Mouse (Mus musculus) gastrocnemius, adult 2 months (tissue): ENCODE results near the gene Ubash3b. TPM values are rescaled to one million over a fixed set of nuclear protein-coding genes. Genes with fewer than 3 reads are reported as not detected.

ENCODE experiments used
- DNase-seq: peaks from one replicate; pipeline ENCODE4 v3.0.0; 2022
- H3K27ac ChIP-seq: fragments of 200-600 bp; 2 replicates; pipeline ENCODE4 v1.8.1; 2022; ENCODE audit warnings: mild to moderate bottlenecking
- H3K4me3 ChIP-seq: fragments of 200-600 bp; 2 replicates; pipeline ENCODE4 v1.8.1; 2022; ENCODE audit warnings: mild to moderate bottlenecking, moderate library complexity
- CTCF ChIP-seq: fragments of 200-600 bp; IDR thresholded peaks from 2 replicates; pipeline ENCODE4 v1.8.1; 2022; ENCODE audit warnings: antibody characterized with exemption, mild to moderate bottlenecking, moderate library complexity
- intact Hi-C: fragments of 180-260 bp; cut with DNase I; formaldehyde crosslinking; loops from one replicate; pipeline ENCODE4 v1.15.1; 2025
- total RNA-seq, 2 experiments: library from RNA; stranded (reverse); gene quantifications; 2 replicates each; pipeline ENCODE4 v1.2.3; 2021

The Ubash3b gene
- total RNA-seq, 2 experiments from 2014 or later, result 0.33 to 0.45 TPM

DNA sequence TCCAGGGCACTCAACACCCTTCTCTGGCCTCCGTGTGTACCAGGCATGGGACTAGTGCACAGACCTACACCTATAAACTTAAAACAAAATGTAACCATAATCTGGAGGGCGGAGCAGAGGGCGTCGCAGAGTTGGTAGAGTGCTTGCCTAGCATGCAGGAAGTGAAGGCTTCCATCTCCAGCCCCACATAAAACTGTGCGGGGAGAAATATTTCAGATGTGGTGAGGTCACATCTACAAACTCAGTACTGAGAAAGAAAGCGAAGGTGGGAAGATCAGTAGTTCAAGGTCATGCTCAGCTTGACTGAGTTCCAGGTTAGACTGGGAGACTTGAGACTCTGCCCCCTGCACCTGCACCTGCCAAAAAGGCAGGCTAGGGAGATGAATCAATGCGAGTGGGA is 113.3 kb downstream of the Ubash3b start:
- no peak for DNase-seq
- no peak for TF ChIP-seq CTCF
- no peak overlapping the region for H3K27ac ChIP-seq
- no peak overlapping the region for H3K4me3 ChIP-seq
- intact Hi-C loops, result no loop called here

DNA sequence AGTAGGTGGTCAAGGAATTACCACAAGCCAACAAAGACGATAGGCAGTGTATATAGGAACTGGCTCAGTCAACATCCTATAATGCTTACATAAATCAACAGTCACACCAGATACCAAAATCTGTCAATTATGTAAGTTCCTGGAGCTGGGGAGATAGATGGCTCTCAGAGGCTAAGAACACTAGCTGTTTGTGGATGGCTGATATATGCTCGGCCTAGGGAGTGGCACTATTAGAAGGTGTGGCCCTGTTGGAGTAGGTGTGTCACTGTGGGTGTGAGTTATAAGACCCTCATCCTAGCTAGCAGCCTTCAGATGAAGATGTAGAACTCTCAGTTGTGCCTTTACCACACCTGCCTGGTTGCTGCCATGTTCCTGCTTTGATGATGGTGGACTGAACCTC is 113.8 kb downstream of the Ubash3b start:
- no peak for TF ChIP-seq CTCF
- Histone ChIP-seq H3K27ac (no peak overlapping the region), H3K4me3 (no peak overlapping the region)
- intact Hi-C loops, result no loop called here
- DNase-seq, result no peak

GRCm38 (mm10) chr9:41044626-41045025 is 116.9 kb downstream of the Ubash3b start:
- DNase-seq, result peak; percentile 85

GRCm38 (mm10) chr9:41043641-41044040 is 117.9 kb downstream of the Ubash3b start:
- intact Hi-C loops, result loop anchor here (1.0 kb wide), 1 partner anchor 148 kb away; no protein-coding TSS in a partner anchor
- no peak for DNase-seq
- no peak overlapping the region for H3K4me3 ChIP-seq
- H3K27ac ChIP-seq, result no peak overlapping the region
- TF ChIP-seq CTCF, result no peak

More at GRCm38 (mm10) chr9:41044626-41045025, 116.9 kb downstream of the Ubash3b start:
- no peak overlapping the region for H3K27ac ChIP-seq
- H3K4me3 ChIP-seq, result no peak overlapping the region
- intact Hi-C loops, result loop anchor here (1.0 kb wide), 1 partner anchor 147 kb away; no protein-coding TSS in a partner anchor
- peak; percentile 98 for TF ChIP-seq CTCF

DNA sequence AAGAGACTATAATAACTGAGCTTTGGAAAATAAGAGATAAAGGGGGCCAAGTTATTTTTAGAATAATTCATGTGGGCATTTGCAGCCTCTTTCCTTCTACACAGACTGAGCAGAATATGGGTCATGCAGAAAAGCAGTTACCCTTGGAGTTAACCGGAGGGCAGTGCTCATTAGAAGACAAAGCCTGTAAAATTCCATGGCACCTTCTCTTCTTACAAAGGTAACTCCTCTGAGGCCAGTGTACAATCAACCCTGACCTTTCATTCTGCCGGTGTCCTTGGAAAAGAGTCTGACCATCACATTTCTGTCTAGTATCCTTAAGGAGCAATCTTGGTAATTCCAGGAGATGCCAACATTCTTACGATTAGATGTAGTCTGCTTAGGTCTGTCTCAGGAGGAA is 120.1 kb downstream of the Ubash3b start:
- Histone ChIP-seq H3K27ac (no peak overlapping the region), H3K4me3 (no peak overlapping the region)
- no peak for TF ChIP-seq CTCF
- DNase-seq, result no peak
- intact Hi-C loops, result no loop called here

DNA sequence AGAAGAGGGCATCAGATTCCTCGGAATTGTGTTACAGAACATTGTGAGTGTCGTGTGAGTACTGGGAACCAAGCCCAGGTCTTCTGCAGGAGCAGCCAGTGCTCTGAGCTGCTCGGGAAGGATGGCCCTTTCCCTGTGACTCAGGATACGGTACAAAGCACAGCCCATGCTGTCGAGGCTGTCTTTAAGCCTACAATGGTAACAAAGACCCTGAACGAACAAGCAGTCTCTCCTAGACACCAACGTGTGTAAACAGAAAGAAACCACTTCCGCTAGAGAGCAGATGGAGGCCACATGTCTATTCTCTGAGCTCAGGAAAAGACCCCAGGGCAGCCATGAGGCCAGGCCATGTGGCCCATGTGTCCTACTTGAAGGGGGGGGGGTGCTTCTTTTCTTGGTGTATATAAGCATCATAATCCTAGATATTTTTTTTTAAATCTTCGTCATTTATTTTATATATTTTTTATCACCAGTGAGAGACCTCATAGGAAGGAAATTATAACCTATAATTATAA is 123.3 kb downstream of the Ubash3b start:
- Histone ChIP-seq H3K27ac (no peak overlapping the region), H3K4me3 (no peak overlapping the region)
- intact Hi-C loops, result no loop called here
- TF ChIP-seq CTCF, result no peak
- no peak for DNase-seq

DNA sequence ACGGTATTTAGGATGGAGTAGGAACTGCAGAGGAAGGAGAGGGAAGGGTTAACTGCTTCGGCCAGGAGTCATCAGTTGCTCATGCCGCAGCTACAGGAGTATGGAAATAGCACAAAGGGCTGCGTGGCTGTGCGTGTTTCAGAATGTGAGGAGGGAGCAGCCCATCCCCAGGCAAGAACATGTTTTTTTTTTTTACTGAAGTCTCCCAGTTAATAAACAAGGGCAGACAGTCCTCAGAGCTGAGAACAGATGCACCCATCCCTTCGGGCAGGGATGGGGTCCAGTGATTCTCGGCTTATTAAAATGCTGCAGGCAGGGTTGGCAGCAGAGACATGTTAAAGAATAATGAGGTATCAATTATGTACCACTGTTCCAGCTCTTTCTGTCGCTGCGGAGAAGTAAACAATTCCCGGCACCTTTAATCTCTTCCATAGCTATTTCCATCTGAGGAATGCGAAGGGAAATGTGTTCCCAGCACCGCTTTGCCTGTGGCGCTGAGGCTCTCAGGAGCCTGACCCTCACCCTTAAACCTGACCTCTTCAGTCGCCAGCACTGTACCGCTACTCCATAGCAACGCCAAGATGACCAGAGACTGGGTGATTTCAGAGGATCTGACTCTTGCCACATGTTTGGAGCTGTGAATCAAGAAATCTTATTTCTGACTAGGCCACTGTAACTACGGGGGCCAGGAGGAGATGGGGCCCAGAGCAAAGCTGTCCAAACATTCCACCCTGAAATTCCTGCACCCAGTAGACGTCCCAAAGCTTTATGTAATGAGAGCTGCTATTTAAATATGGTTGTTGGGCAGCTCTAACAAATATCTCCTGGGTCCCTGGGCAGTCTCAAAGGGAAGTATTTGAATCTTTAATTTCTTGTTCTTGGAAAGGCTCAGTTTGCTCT is 129.7 kb downstream of the Ubash3b start:
- Histone ChIP-seq H3K27ac (no peak overlapping the region), H3K4me3 (no peak overlapping the region)
- intact Hi-C loops, result no loop called here
- DNase-seq, result no peak
- TF ChIP-seq CTCF, result no peak

DNA sequence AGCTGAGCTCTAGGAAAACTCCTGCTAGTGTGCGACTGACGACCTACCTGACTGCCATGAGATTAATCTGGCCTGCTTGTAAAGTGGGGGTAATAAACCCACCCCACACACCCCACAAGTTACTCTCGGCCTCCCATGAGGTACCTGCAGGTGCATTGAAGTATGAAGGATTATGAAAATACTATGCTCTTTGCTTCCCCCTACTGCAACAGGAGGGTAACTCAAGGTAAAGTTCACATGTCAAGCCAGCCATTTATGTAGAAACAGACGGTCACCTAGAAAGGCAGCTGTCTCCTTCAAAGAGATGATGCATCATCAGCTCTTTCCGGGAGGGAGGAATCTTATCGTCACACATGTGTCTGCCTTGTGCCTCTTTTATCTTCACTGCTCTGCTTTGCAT is 131.7 kb downstream of the Ubash3b start:
- intact Hi-C loops, result no loop called here
- Histone ChIP-seq H3K27ac (no peak overlapping the region), H3K4me3 (no peak overlapping the region)
- no peak for DNase-seq
- no peak for TF ChIP-seq CTCF

DNA sequence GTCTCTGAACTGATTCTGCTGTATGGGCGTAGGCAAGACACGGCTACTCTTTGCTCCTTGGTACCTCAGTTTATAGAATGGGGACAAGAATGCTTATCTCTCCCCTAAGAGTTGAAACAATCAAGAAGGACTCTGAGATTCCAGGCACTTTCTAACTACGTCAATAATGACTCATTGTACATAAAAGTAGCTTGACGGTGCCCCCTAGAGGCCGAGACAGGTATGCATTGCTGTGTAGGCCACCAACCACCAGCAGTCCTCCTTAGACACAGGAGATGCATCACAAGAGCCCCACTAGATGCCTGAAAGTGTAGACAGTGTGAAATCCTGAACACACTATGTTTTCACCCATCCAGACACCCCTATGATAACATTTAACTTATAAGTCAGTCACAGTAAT is 133.0 kb downstream of the Ubash3b start:
- H3K4me3 ChIP-seq, result no peak overlapping the region
- intact Hi-C loops, result no loop called here
- peak; percentile 39 for DNase-seq
- peak; percentile 61 for TF ChIP-seq CTCF
- no peak overlapping the region for H3K27ac ChIP-seq

DNA sequence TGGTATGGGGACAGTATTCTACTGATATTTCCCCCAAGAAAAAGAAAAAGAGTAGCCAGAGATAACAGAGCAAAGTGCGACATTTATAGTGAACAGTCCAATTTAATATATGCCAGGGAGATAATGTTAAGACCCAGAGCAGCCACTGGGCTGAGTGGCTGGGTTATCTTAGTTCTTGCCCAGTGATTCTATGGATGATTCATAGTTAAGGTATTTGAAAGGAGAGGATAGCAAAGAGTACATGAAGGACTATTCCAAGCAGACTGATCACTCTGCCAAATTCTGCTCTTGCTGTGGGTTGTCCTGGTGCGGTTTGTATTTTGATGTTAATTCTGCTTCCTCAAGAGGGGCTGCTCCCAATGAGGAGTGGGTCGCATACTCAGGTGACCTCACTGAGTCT is 139.8 kb downstream of the Ubash3b start:
- no peak for DNase-seq
- H3K4me3 ChIP-seq, result no peak overlapping the region
- intact Hi-C loops, result no loop called here
- no peak for TF ChIP-seq CTCF
- no peak overlapping the region for H3K27ac ChIP-seq

DNA sequence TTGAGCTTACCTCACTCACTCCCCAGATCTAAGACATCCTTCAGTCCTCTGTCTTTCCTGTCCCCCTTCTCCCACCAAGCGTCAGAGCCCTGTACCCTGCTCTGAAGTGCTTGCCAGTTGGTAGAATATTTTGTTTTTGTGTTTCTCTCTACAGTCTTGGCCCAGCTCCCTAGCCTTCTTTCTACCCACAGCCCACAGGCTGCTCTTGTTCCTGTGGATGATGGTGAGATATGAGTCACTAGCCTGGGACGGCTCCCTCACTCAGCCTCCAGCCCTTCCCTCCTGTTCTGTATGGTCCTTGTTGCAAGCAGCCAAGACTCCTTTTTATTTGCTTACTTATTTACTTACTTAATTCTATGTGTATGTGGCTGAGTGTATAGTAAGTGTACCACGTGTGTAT is 141.0 kb downstream of the Ubash3b start:
- TF ChIP-seq CTCF, result no peak
- Histone ChIP-seq H3K27ac (no peak overlapping the region), H3K4me3 (no peak overlapping the region)
- intact Hi-C loops, result no loop called here
- DNase-seq, result no peak

DNA sequence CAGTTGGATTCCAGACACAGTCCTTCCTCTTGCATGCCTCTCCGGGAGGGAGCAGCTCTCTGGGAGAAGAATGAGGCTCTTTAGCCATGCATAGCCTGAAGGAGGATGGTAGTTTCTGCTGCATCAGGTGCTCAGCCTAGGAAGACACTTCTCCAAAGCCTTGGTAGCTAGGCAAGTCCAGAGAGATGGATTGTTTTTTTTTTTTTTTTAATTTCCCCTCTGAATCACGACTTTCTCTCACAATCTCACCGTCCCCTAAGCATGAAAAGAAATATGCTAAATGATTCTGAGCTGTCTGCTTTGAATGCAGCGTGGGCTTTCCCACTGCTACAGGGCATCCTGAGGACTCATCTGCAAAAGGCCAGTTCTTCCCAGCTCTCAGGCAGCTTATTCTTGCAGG is 147.0 kb downstream of the Ubash3b start:
- DNase-seq, result no peak
- no peak overlapping the region for H3K27ac ChIP-seq
- no peak overlapping the region for H3K4me3 ChIP-seq
- TF ChIP-seq CTCF, result no peak
- intact Hi-C loops, result no loop called here

- no peak overlapping the region for H3K4me3 ChIP-seq
- DNase-seq, result no peak
- no peak overlapping the region for H3K27ac ChIP-seq
- intact Hi-C loops, result no loop called here
- TF ChIP-seq CTCF, result no peak
Observed at GRCm38 (mm10) chr9:41012456-41012855, 149.0 kb downstream of the Ubash3b start.
